Mouse (Mus musculus) thymus, adult 2 months (tissue): ENCODE measurements around the gene Csmd2. TPM values are rescaled to one million over a fixed set of nuclear protein-coding genes. Genes with fewer than 3 reads are reported as not detected.

Source experiments
- DNase-seq: peaks from one replicate; pipeline ENCODE4 v3.0.0; 2021
- H3K27ac ChIP-seq: fragments of 200-500 bp; 2 replicates; pipeline ENCODE4 v1.5.1; 2012; ENCODE audit warnings: low read length, control low read depth; ENCODE audit not compliant: control insufficient read depth, insufficient read depth
- H3K27me3 ChIP-seq: fragments of 200-500 bp; 2 replicates; pipeline ENCODE4 v1.6.1; 2012; ENCODE audit warnings: mild to moderate bottlenecking, low read length, moderate library complexity, mixed read lengths; ENCODE audit not compliant: control insufficient read depth, insufficient read depth
- H3K36me3 ChIP-seq: fragments of 200-500 bp; 2 replicates; pipeline ENCODE4 v1.6.1; 2012; ENCODE audit warnings: mild to moderate bottlenecking, low read length, moderate library complexity; ENCODE audit not compliant: control insufficient read depth, insufficient read depth
- H3K4me1 ChIP-seq: fragments of 200-500 bp; replicated peaks from 2 replicates; pipeline ENCODE4 v1.6.1; 2012; ENCODE audit warnings: low read length; ENCODE audit not compliant: control insufficient read depth, insufficient read depth
- H3K4me3 ChIP-seq: fragments of 200-500 bp; 2 replicates; pipeline ENCODE4 v1.5.1; 2012; ENCODE audit warnings: mild to moderate bottlenecking, low read length, control low read depth, moderate library complexity; ENCODE audit not compliant: control insufficient read depth, insufficient read depth
- CTCF ChIP-seq: fragments of 200-500 bp; IDR thresholded peaks from 2 replicates; pipeline ENCODE4 v1.5.1; 2012; ENCODE audit warnings: mild to moderate bottlenecking, control low read depth, low read length, moderate library complexity, borderline replicate concordance; ENCODE audit not compliant: control insufficient read depth, poor library complexity, insufficient read depth; ENCODE audit errors: extremely low read depth
- POLR2A ChIP-seq: fragments of 200-500 bp; IDR thresholded peaks from 2 replicates; pipeline ENCODE4 v1.6.1; 2012; ENCODE audit warnings: mild to moderate bottlenecking, low read length, control low read depth, moderate library complexity; ENCODE audit not compliant: control insufficient read depth, poor library complexity, insufficient read depth; ENCODE audit errors: extremely low read depth
- WGBS: fragments of 180-500 bp; shearing (Covaris S2); methylation state at CpG from one replicate; pipeline ENCODE4 v1.1.7; 2018; 5-methylcytosine and 5-hydroxymethylcytosine counted together
- polyA plus RNA-seq: library from polyadenylated mRNA; depleted of rRNA; stranded (reverse); fragments of >200 nt; gene quantifications from 2 replicates; pipeline ENCODE4 v1.2.3, GENCODE M21; 2012

The Csmd2 gene
- polyA plus RNA-seq, 1 experiment = 0.50 TPM

DNA sequence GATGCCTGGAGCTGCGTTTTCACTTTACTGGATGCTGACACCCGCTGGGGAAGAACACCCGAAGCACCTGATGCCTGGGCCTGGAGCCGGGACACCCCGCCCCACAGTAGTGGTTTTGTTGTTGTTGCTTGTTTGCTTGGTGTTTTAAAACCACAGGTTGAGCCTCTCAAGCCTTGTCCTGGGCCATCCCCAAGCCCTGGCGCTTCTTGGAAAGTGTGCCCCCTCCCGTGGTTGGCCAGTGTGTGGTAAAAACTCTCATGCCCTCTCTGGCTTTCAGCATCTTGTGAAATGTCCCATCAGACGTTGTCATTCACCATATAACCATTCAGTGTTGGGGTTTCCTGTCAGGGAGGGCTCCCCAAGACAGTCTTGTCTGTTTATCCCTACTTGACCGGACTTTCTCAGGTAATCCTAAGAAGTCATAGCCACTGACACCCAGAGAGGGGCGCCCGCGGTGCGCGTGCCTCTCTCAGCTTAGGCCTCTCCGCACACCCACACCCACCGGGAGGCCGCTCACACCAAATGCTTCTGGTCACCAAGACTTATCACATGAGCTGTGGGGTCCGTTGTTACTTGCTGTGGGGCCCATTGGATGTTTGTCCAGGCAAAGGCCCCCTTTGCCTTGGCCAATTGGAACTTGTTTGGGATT, 1.8 kb downstream of the Csmd2 start:
- 18% methylated on average over 18 of the region's 18 CpGs for WGBS
- TF ChIP-seq POLR2A (no peak), CTCF (no peak)
- H3K4me1 ChIP-seq = no peaks in the 10 kb centered on the region
- no peaks in the 10 kb centered on the region for H3K27me3 ChIP-seq
- H3K36me3 ChIP-seq = no peaks in the 10 kb centered on the region
- no peak overlapping the region for H3K27ac ChIP-seq
- no peak for DNase-seq
- H3K4me3 ChIP-seq = no peak overlapping the region

GRCm38 (mm10) chr4:127999281-127999680, 11.6 kb downstream of the Csmd2 start:
- no peak for TF ChIP-seq POLR2A
- no peak for TF ChIP-seq CTCF
- no peaks in the 10 kb centered on the region for H3K36me3 ChIP-seq
- H3K4me3 ChIP-seq = no peak overlapping the region
- no peaks in the 10 kb centered on the region for H3K27me3 ChIP-seq
- no peak for DNase-seq
- H3K27ac ChIP-seq = no peak overlapping the region
- no peaks in the 10 kb centered on the region for H3K4me1 ChIP-seq
- WGBS = 79% methylated on average over 3 of the region's 3 CpGs

DNA sequence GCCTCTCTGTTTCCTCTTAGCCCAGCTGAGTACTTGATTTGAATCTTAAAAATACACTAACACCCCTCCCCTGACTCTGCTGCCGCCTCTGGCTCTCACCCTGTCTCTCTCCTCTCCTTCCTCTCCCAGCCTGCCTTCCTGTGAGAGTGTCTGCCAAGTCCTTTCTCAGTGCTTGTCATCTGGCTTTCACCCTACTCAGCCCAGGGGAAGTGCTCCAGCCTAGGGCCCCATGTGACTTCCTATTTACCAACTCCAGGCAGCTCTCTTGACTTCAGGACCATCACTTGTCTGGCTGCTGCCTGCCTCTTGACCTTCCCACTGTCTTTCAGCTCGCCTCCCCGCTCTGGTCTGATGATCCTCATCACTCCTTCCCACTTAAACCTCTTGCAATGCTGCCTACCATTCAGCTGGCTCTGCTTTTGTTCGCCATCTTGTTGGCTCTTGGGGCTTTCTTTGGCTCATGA, 15.0 kb downstream of the Csmd2 start:
- no peak overlapping the region for H3K27ac ChIP-seq
- H3K27me3 ChIP-seq = no peaks in the 10 kb centered on the region
- no peak for DNase-seq
- H3K4me3 ChIP-seq = no peak overlapping the region
- 53% methylated on average over 4 of the region's 4 CpGs for WGBS
- no peaks in the 10 kb centered on the region for H3K36me3 ChIP-seq
- no peaks in the 10 kb centered on the region for H3K4me1 ChIP-seq
- TF ChIP-seq POLR2A (no peak), CTCF (no peak)

DNA sequence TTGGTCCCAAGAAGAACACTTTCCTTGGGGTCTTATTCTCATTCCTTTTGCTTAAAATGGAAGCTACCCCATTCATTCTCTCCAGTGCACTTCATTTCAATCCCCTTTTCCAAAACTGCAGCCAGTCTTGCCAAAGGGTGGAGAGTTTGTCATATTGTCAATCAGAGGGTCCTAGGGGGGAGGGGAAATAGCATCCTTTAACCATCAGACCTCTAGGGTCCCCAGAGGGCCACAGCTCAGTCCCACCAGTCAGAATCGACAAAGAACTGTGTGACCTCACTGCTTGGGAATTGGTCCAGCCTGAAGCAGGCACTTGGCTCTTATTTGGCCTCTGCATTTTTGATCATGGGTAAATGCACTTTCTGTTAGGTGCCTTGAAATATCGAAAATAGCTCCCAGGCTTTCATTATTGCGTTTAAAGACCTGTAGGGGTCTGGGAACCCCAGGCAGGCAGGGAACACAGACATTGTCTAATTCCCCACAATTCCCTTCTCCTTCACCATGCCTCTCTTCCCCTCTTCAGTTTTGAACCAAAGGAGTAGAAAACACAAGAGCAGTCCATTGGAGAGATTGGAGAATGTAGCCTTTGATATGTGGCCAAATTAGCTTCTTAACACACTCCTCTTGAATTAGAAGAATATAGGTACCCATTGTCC, 17.3 kb downstream of the Csmd2 start:
- H3K36me3 ChIP-seq = no peaks in the 10 kb centered on the region
- WGBS = 68% methylated on average over 3 of the region's 3 CpGs

DNA sequence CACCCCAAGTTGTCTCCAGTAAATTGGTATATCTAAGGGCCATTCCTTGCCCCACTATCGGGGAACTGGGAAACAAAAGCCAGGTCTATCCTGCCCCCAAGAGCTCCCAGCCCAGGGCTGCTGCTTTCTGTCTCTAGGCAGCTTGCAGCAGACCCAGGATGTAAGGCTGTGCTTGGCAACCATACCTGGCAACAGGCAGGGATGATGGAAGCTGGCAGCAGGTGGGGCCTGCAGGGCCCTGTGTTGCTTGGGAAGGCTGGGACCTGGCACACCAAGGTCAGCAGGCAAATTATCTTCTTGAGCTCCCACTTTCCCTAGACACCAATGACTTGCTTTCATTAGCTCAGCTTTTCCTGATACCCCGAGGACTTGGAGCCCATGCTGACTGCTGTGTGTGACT, 31.8 kb downstream of the Csmd2 start:
- WGBS = 87% methylated on average over 2 of the region's 2 CpGs
- H3K4me1 ChIP-seq = no peaks in the 10 kb centered on the region
- TF ChIP-seq CTCF (no peak), POLR2A (no peak)

More for the DNA sequence above, 17.3 kb downstream of the Csmd2 start:
- no peaks in the 10 kb centered on the region for H3K4me1 ChIP-seq
- H3K27ac ChIP-seq = no peak overlapping the region
- H3K4me3 ChIP-seq = no peak overlapping the region
- TF ChIP-seq CTCF (no peak), POLR2A (no peak)
- no peaks in the 10 kb centered on the region for H3K27me3 ChIP-seq
- no peak for DNase-seq

DNA sequence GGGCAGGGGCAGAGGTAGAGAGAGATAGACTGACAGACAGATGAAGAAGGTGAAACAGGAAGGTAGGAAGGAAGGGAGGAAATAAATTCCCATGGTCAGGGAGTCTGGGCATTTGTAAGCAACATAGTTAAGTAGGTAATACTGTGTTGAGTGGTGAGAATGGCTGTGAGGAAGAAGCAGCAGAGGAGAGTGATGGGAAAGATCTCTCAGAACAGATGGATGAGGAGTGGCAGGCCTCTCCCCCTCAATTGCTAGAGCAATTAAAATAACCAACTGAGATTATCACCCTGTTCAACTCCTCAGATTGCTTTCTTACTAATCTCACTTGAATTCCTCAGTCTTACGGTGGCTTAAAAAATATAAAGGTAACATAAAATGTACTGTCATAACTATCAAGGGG, 40.6 kb downstream of the Csmd2 start:
- WGBS = 94% methylated on average over 1 of the region's 1 CpGs
- H3K27ac ChIP-seq = no peak overlapping the region
- no peak overlapping the region for H3K4me3 ChIP-seq
- H3K36me3 ChIP-seq = no peaks in the 10 kb centered on the region
- no peaks in the 10 kb centered on the region for H3K27me3 ChIP-seq
- TF ChIP-seq CTCF (no peak), POLR2A (no peak)
- H3K4me1 ChIP-seq = no peaks in the 10 kb centered on the region
- no peak for DNase-seq

More for the DNA sequence above, 31.8 kb downstream of the Csmd2 start:
- H3K36me3 ChIP-seq = no peaks in the 10 kb centered on the region
- no peaks in the 10 kb centered on the region for H3K27me3 ChIP-seq
- H3K4me3 ChIP-seq = no peak overlapping the region
- H3K27ac ChIP-seq = no peak overlapping the region
- no peak for DNase-seq
